Mouse (Mus musculus) layer of hippocampus, postnatal 25 days (tissue): ENCODE results near the gene Dlg2. TPM values are rescaled to one million over a fixed set of nuclear protein-coding genes. Genes with fewer than 3 reads are reported as not detected.

Experiments used
- DNase-seq, 2 experiments: peaks; one replicate each; pipeline ENCODE4 v3.0.0; 2022; ENCODE audit warnings: mixed read lengths in 2 of 2, low spot score in 1 of 2; ENCODE audit errors: extremely low spot score in 1 of 2
- total RNA-seq, 2 experiments: library from RNA; stranded (reverse); gene quantifications; 2 replicates each; pipeline ENCODE4 v1.2.3; 2021

The Dlg2 gene
- total RNA-seq, result 100 to 1,000 TPM; 264 to 282 TPM

- DNase-seq, result peak in 1 of 2 experiments; percentile 20
Observed at GRCm38 (mm10) chr7:90476313-90477245, at the start of gene Dlg2. Gene Dlg2 (plus strand): TSS chr7:90476672.

GRCm38 (mm10) chr7:90427006-90427405 is 49.5 kb upstream of the Dlg2 start:
- no peak for DNase-seq

DNA sequence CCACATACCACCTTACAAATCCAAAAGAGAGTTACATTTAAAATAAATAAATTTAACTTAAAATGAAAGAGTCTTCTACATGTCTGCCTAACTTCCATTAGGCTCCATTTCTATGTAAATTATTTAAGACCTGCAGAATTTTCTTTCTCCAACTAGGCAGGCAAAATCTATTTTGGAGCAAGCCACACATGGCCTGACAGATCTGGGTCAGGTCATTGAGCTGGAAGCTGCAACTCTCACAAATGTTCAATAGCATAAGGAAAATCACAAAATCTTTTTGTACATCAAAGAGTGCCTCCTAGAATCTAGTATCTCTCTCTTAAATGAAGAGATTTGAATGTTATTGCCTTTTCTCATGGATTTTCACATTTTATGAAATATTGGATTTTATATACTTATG is 44.3 kb upstream of the Dlg2 start:
- no peak for DNase-seq

DNA sequence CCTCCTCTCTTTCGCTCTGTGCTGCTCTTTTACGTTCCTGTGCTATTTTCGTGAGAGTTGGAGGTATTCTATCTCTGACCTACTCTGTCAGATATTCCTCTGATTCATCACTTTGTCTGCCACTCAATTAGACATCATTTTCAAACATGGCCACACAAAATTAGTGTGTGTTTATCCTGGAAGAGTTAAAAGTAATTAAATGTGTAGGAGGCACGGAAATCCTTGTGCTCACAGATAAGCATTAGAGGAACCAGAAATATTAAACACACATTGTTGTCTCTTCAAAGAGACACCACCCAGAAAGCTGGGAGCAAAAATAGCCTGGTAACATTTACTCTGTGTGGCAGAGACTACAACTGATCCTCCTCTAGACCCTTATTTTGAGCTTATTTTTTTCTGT is 36.4 kb upstream of the Dlg2 start:
- DNase-seq, result no peak

- no peak for DNase-seq
Observed at GRCm38 (mm10) chr7:90442070-90442469, 34.4 kb upstream of the Dlg2 start.

DNA sequence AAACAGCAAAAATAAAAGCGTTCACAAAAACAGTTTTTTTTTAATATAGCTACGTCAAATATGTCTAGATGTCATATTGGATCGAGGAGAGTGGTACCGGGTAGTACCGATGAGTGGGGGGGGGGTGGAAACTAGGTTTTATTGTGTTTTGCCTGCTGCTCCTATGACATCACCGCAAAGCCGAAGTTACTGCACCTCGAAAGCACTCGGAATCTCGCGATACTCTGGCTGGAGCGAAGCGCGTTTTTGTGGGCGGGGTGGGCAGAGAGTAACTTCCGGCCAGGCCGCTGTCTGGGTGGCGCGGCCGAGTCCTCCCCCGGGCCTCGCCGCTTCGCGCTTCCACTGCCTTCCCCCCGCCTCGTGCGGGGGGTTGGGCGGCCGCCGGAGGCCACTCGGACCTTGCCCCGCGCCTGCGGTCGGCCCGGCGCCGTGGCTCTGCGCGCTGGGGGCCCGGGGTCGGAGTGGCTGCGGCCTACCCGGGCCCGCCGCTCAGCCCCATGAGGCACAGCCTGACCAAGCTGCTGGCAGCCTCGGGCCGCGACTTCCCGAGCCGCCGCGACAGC is 33.9 kb upstream of the Dlg2 start, which contains the start of gene Crebzf:
Gene Crebzf (plus strand): TSS at position 212 of the 563 bp plus-strand sequence.
- peak; percentile 82 to 87 for DNase-seq

GRCm38 (mm10) chr7:90443101-90444091 is 33.1 kb upstream of the Dlg2 start:
- DNase-seq, result peak; percentile 53 to 65

DNA sequence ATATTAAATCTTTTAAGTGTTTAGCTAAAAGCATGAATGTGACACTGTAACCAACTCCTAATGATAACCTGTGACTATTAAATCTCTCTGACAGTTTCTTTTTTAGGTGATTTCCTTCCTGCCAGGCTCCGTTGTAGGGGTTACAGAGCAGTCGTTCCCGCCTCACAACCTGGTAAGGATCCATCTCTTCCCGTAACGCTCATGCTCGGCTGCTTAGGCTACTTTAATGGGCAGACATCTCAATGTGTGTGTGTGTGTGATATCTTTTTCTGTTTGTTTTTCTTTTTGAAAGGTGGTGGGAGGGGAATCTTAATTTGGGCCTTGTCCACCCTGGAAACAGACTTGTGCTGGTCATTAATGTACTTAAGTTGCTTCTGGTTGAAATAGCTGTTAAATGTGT is 32.3 kb upstream of the Dlg2 start:
- DNase-seq, result no peak

- DNase-seq, result no peak
Observed at GRCm38 (mm10) chr7:90456149-90456844, 20.2 kb upstream of the Dlg2 start.

GRCm38 (mm10) chr7:90456845-90457468 is 19.5 kb upstream of the Dlg2 start, which contains the start of gene Tmem126a:
Gene Tmem126a (minus strand): TSS chr7:90457229.
- peak; percentile 62 to 70 for DNase-seq

DNA sequence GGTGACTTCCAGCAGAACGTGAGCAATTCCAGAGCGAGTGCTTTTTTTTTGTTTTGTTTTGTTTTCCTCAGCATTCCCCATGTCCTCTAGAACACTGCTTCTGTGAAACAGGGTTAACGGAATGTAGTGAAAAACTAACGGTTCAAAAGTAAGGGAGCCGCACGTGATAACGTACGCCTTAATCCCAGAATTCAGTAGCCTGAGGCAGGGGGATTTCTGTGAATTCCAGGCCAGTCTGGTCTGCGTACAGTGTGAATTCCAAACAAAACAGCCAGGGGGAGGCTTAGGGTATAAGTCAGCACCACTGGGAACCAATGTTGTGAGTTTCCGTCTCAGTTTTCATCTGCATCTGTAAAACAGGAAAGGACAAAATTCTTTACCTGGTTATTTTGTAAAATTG is 19.0 kb upstream of the Dlg2 start:
- DNase-seq, result no peak

- DNase-seq, result no peak
Observed at GRCm38 (mm10) chr7:90460330-90460729, 16.1 kb upstream of the Dlg2 start.

DNA sequence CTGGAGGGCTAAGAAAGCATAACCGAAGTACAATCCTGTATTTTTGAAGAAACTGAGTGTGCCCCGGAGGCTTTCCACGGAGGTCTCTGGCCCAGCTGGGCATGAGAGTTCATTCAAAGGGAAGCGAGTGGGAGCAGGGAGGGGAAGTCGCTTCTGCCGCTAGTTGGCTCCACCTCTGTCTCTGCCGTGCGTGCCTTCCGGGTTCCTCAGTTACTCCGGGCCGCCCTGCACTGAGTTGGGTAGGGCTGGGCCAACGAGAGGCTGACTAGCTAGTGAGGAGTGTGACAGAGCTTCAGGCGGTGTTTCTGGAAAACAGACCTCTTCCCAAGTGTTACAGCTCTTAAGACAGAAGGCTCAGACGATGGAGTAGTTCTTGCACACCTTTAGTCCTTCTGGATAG is 15.5 kb upstream of the Dlg2 start:
- no peak for DNase-seq

DNA sequence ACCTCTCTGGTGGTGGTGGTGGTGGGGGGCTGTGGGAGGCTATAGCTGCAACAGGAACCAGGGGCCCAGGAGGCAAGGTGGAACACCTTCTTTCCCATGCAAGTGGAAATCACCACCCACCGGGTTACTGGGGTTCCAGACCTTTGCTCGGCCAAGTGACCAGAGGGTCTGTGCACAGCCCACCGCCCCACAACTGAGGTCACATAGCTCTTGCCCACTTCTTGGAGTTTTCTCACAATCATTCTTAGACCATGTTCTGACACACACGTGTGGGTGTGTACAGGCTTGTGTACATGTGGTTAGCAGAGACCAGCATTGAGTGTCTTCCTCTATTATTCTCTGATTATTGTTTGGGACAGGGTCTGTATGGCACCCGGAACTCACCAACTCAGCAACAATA is 15.0 kb upstream of the Dlg2 start:
- DNase-seq, result no peak

DNA sequence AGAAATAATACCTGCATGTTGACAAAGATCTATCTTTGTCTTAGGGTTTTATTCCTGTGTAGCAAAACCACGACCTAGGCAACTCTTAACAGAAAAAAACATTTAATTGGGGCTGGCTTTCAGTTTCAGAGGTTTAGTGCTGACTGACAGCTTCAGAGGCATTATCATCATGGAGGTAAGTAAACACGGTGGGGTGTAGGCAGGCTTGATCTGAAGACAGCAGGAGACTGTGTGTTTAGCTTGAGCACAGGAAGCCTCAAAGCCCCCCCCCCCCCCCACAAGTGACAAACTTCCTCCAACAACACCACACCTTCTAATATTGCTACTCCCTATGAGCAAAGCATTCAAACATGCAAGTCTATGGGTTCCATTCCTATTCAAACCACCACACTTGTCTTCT is 3.0 kb upstream of the Dlg2 start:
- no peak for DNase-seq

- peak; percentile 92 to 94 for DNase-seq
Observed at GRCm38 (mm10) chr7:90475793-90476312, 619 bp upstream of the Dlg2 start, which contains the start of gene Tmem126b. Gene Tmem126b (minus strand): TSS chr7:90476001.

GRCm38 (mm10) chr7:90482607-90483006 is 6.1 kb downstream of the Dlg2 start:
- DNase-seq, result no peak

- no peak for DNase-seq
Observed at GRCm38 (mm10) chr7:90508124-90508523, 31.7 kb downstream of the Dlg2 start.

DNA sequence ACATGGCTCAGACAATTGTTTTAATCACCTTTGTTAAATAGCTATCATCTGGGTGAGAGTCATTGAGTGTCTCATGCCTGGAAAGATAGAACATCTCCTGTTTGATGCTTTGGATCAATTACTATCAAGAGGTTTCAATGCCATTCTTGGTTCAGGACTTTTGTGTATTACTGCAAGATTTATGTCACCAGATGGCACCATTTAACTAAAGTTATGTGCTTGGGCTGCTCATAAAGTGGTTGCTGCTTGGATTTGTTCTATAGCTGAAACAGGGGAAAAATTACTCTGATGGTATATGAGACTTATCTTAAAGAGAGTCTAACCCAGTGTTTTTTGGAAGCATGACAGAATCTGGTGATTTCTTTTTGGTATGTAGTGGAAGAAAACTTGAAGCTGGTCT is 35.8 kb downstream of the Dlg2 start:
- DNase-seq, result no peak
